Mouse (Mus musculus) kidney, embryonic 16.5 days (tissue): ENCODE data around the gene Trpv2. TPM values are rescaled to one million over a fixed set of nuclear protein-coding genes. Genes with fewer than 3 reads are reported as not detected.
A peak's percentile ranks its signal among the peaks of the same experiment; 100 is the strongest.

ENCODE experiments used
- ATAC-seq: fragments of 200-750 bp; cut with Nextera tagmentation; 2 replicates; pipeline ENCODE4 v1.8.0; 2017; ENCODE audit warnings: moderate TSS enrichment; ENCODE audit not compliant: low FRiP score, low TSS enrichment
- H3K27ac ChIP-seq: fragments of 300-500 bp; sonication (generic); 2 replicates; pipeline ENCODE4 v1.5.1; 2014; ENCODE audit warnings: low read length
- H3K27me3 ChIP-seq: fragments of 300-500 bp; sonication (generic); 2 replicates; pipeline ENCODE4 v1.6.1; 2014; ENCODE audit warnings: low read length, control low read depth, mixed read lengths; ENCODE audit not compliant: insufficient read depth
- H3K36me3 ChIP-seq: fragments of 300-500 bp; sonication (generic); 2 replicates; pipeline ENCODE4 v1.6.1; 2014; ENCODE audit warnings: low read length, control low read depth, mixed read lengths; ENCODE audit not compliant: insufficient read depth
- H3K4me1 ChIP-seq: fragments of 300-500 bp; sonication (generic); 2 replicates; pipeline ENCODE4 v1.6.1; 2014; ENCODE audit warnings: low read length, control low read depth, mixed read lengths; ENCODE audit not compliant: insufficient read depth
- H3K4me2 ChIP-seq: fragments of 300-500 bp; sonication (generic); replicated peaks from 2 replicates; pipeline ENCODE4 v1.6.1; 2014; ENCODE audit warnings: low read depth, low read length
- H3K4me3 ChIP-seq: fragments of 300-500 bp; sonication (generic); 2 replicates; pipeline ENCODE4 v1.5.1; 2014; ENCODE audit warnings: mild to moderate bottlenecking, low read length
- H3K9ac ChIP-seq: fragments of 300-500 bp; sonication (generic); replicated peaks from 2 replicates; pipeline ENCODE4 v1.6.1; 2014; ENCODE audit warnings: low read length
- H3K9me3 ChIP-seq: fragments of 300-500 bp; sonication (generic); 2 replicates; pipeline ENCODE4 v1.6.1; 2016; ENCODE audit warnings: low read length, control low read depth
- WGBS: fragments of 180-500 bp; shearing (Covaris S2); extraction: QIAGEN DNeasy Blood & Tissue Kit; methylation state at CpG from one replicate; pipeline ENCODE4 v1.1.7; 2014; 5-methylcytosine and 5-hydroxymethylcytosine counted together
- polyA plus RNA-seq: library from polyadenylated mRNA; unstranded; fragments of >200 nt; fragmentation: Nextera tagmentation; extraction: Ambion mirVana; gene quantifications from 2 replicates; pipeline ENCODE4 v1.2.1, GENCODE M21; 2015

Gene Trpv2
- polyA plus RNA-seq, 1 experiment from 2014 or later, result 6.6 TPM

- Histone ChIP-seq H3K4me2 (no peak overlapping the region), H3K36me3 (peaks cover 13% of the 10 kb centered on the region; the same call in 1 of the 2 replicates), H3K9ac (no peak overlapping the region), H3K4me1 (peaks cover 19% of the 10 kb centered on the region), H3K9me3 (no peaks in the 10 kb centered on the region), H3K4me3 (no peak overlapping the region), H3K27me3 (no peaks in the 10 kb centered on the region), H3K27ac (no peak overlapping the region)
- 80% methylated on average over 4 of the region's 4 CpGs for WGBS
- ATAC-seq, result no peak
These were observed 47.4 kb downstream of the Trpv2 start for GRCm38 (mm10) chr11:62621586-62622283.

- ATAC-seq, result no peak
- no peaks in the 10 kb centered on the region for H3K27me3 ChIP-seq
- no peak overlapping the region for H3K4me2 ChIP-seq
- H3K4me1 ChIP-seq, result peaks cover 19% of the 10 kb centered on the region
- peaks cover 6% of the 10 kb centered on the region; the same call in 1 of the 2 replicates for H3K36me3 ChIP-seq
- 0 out of 2 replicates have a peak overlapping the region, but pooled peaks have one; percentile 68 for H3K27ac ChIP-seq
- H3K4me3 ChIP-seq, result no peak overlapping the region
- no peaks in the 10 kb centered on the region for H3K9me3 ChIP-seq
- 50% methylated on average over 4 of the region's 4 CpGs for WGBS
- H3K9ac ChIP-seq, result no peak overlapping the region
These were observed 48.6 kb downstream of the Trpv2 start for GRCm38 (mm10) chr11:62622850-62623249.

- Histone ChIP-seq H3K36me3 (peaks cover 5% of the 10 kb centered on the region; the same call in 1 of the 2 replicates), H3K4me2 (no peak overlapping the region), H3K4me3 (no peak overlapping the region), H3K27me3 (no peaks in the 10 kb centered on the region), H3K27ac (peak overlapping the region; percentile 68), H3K9ac (0 out of 2 replicates have a peak overlapping the region, but pooled peaks have one; percentile 29), H3K4me1 (peaks cover 33% of the 10 kb centered on the region), H3K9me3 (no peaks in the 10 kb centered on the region)
- ATAC-seq, result peak; percentile 53
- 46% methylated on average over 10 of the region's 10 CpGs for WGBS
These were observed 50.3 kb downstream of the Trpv2 start for GRCm38 (mm10) chr11:62624341-62625291.

- H3K4me2 ChIP-seq, result peak overlapping the region; percentile 46
- peak overlapping the region; percentile 77 for H3K27ac ChIP-seq
- no peaks in the 10 kb centered on the region for H3K27me3 ChIP-seq
- peak; percentile 28 for ATAC-seq
- H3K9me3 ChIP-seq, result no peaks in the 10 kb centered on the region
- H3K4me1 ChIP-seq, result peaks cover 42% of the 10 kb centered on the region
- peaks cover 3% of the 10 kb centered on the region; the same call in 1 of the 2 replicates for H3K36me3 ChIP-seq
- H3K9ac ChIP-seq, result peak overlapping the region; percentile 13; the same call in 1 of the 2 replicates
- WGBS, result 1% methylated on average over 9 of the region's 9 CpGs
- H3K4me3 ChIP-seq, result no peak overlapping the region
These were observed 55.3 kb downstream of the Trpv2 start for GRCm38 (mm10) chr11:62629352-62630224.

- peak; percentile 43 for ATAC-seq
- peak overlapping the region; percentile 46 for H3K4me2 ChIP-seq
- peaks cover 38% of the 10 kb centered on the region for H3K4me1 ChIP-seq
- H3K27ac ChIP-seq, result peak overlapping the region; percentile 77
- peaks cover 3% of the 10 kb centered on the region; the same call in 1 of the 2 replicates for H3K36me3 ChIP-seq
- no peak overlapping the region for H3K4me3 ChIP-seq
- H3K9me3 ChIP-seq, result no peaks in the 10 kb centered on the region
- peak overlapping the region; percentile 13; the same call in 1 of the 2 replicates for H3K9ac ChIP-seq
- H3K27me3 ChIP-seq, result no peaks in the 10 kb centered on the region
- 2% methylated on average over 11 of the region's 11 CpGs for WGBS
These were observed 56.0 kb downstream of the Trpv2 start for GRCm38 (mm10) chr11:62630225-62630821.

GRCm38 (mm10) chr11:62631138-62631537 lies 56.9 kb downstream of the Trpv2 start:
- WGBS, result 45% methylated on average over 4 of the region's 4 CpGs
- no peaks in the 10 kb centered on the region for H3K9me3 ChIP-seq
- no peaks in the 10 kb centered on the region for H3K27me3 ChIP-seq
- no peak overlapping the region for H3K27ac ChIP-seq
- 0 out of 2 replicates have a peak, but pooled peaks have one; percentile 19 for ATAC-seq
- H3K4me1 ChIP-seq, result peaks cover 43% of the 10 kb centered on the region
- peaks cover 3% of the 10 kb centered on the region; the same call in 1 of the 2 replicates for H3K36me3 ChIP-seq
- H3K4me3 ChIP-seq, result no peak overlapping the region
- no peak overlapping the region for H3K4me2 ChIP-seq
- no peak overlapping the region for H3K9ac ChIP-seq

- WGBS, result 58% methylated on average over 3 of the region's 3 CpGs
- no peak overlapping the region for H3K9ac ChIP-seq
- no peak overlapping the region for H3K4me2 ChIP-seq
- no peaks in the 10 kb centered on the region for H3K27me3 ChIP-seq
- peak overlapping the region; percentile 51; the same call in 1 of the 2 replicates for H3K27ac ChIP-seq
- no peaks in the 10 kb centered on the region for H3K9me3 ChIP-seq
- H3K4me3 ChIP-seq, result no peak overlapping the region
- no peak for ATAC-seq
- no peaks in the 10 kb centered on the region for H3K36me3 ChIP-seq
- H3K4me1 ChIP-seq, result peaks cover 38% of the 10 kb centered on the region
These were observed 61.1 kb downstream of the Trpv2 start for GRCm38 (mm10) chr11:62635406-62635805.

GRCm38 (mm10) chr11:62636105-62636839 lies 62.0 kb downstream of the Trpv2 start:
- no peak overlapping the region for H3K9ac ChIP-seq
- no peak for ATAC-seq
- no peaks in the 10 kb centered on the region for H3K27me3 ChIP-seq
- H3K4me1 ChIP-seq, result peaks cover 29% of the 10 kb centered on the region
- WGBS, result 51% methylated on average over 11 of the region's 11 CpGs
- H3K36me3 ChIP-seq, result no peaks in the 10 kb centered on the region
- H3K4me2 ChIP-seq, result no peak overlapping the region
- no peaks in the 10 kb centered on the region for H3K9me3 ChIP-seq
- H3K4me3 ChIP-seq, result no peak overlapping the region
- peak overlapping the region; percentile 51 for H3K27ac ChIP-seq
